Mouse (Mus musculus) left cerebral cortex, adult 18-20 months (tissue): ENCODE measurements around the gene Uhrf1bp1. TPM values are rescaled to one million over a fixed set of nuclear protein-coding genes. Genes with fewer than 3 reads are reported as not detected.

Source experiments
- DNase-seq, 2 experiments: peaks; one replicate each; pipeline ENCODE4 v3.0.0; 2021 to 2022; ENCODE audit warnings: low spot score in 2 of 2, mixed read lengths in 1 of 2
- long read RNA-seq, 2 experiments: library from polyadenylated mRNA; stranded (forward); transcript quantifications; one replicate each; pipeline ENCODE4 v2.0.0; 2021
- total RNA-seq, 2 experiments: library from RNA; stranded (reverse); gene quantifications; 2 replicates each; pipeline ENCODE4 v1.2.3; 2021

The Uhrf1bp1 gene
- 10 to 100 TPM; 21.3 to 23.3 TPM for total RNA-seq
- long read RNA-seq, experiment 1, full-length matches to known transcripts = 1 of 11 reads
- long read RNA-seq, experiment 1, partial matches to known transcripts = 7 of 11 reads
- long read RNA-seq, experiment 1, other reads (novel, unspliced or antisense) = 3 of 11 reads
- long read RNA-seq, experiment 2, partial matches to known transcripts = 5 of 5 reads
- long read RNA-seq, experiment 2, other reads (novel, unspliced or antisense) = 0 of 5 reads

- peak; percentile 79 to 85 for DNase-seq
Measured at GRCm38 (mm10) chr17:27856265-27856797, at the start of gene Uhrf1bp1. Gene Uhrf1bp1, plus strand, starts transcription at chr17:27856441.

DNA sequence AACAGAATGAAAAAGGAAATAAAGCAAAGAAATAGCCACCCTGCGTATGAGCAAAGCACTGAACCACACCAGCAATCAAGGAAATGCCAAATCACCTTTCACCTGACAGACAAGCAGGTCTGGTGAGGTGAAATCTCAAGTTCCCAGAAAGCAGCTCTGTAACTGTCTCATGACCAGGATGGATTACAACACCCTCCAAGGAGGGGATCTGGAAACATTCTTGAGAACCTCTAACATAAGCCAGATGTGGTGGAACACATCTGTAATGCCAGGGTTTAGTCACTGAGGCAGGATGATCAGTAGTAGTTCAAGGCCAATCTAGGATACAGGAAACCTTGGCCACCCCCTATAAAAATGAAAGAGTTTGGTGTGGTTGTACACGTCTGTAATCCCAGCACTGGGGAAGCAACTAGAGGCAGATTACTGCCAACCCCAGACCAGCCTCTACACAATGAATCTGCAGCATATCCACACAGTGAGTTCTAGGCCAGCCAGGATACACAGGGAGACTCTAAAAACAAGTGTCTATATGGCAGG lies 48.6 kb upstream of the Uhrf1bp1 start:
- no peak for DNase-seq

- DNase-seq = no peak
Measured at GRCm38 (mm10) chr17:27810569-27811331, 45.5 kb upstream of the Uhrf1bp1 start.

DNA sequence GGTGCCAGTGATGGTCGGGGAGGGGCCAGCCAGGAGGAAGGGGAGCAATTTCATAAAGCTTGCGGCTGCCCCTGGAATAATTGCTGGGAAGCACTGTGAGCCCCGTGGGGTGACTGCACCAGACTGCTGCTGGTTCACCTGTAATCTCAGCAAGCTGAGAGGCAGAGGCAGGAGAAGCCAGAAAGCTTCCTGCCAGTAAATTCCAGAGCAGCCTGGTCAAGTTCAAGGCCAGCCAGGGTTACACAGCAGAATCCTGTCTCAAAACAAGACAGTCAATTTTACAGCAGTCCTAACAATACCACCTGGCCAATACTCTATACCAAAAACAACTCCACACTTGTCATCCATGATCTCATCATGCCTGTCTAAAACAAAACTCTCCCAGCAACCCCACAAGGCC lies 44.3 kb upstream of the Uhrf1bp1 start:
- no peak for DNase-seq

DNA sequence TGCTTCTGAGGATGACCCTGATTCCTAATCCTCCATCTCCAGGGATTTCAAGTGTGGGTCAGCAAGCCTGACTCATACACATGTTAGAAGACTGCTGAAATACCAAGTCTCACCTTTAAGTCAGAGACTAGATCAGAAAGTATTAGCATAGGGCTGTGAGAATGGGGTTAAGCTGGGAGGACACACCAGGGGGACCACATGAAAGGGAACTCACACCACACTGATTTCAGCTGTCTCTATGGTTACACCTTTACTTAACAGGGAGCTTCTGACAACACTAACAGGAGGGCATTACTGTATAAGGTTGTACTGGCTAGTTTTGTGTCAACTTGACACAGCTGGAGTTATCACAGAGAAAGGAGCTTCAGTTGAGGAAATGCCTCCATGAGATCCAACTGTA lies 41.6 kb upstream of the Uhrf1bp1 start:
- DNase-seq = no peak

- no peak for DNase-seq
Measured at GRCm38 (mm10) chr17:27819011-27819410, 37.2 kb upstream of the Uhrf1bp1 start.

GRCm38 (mm10) chr17:27819521-27819970 lies 36.7 kb upstream of the Uhrf1bp1 start:
- no peak for DNase-seq

- DNase-seq = peak in 1 of 2 experiments; percentile 34
Measured at GRCm38 (mm10) chr17:27819971-27820567, 36.2 kb upstream of the Uhrf1bp1 start.

GRCm38 (mm10) chr17:27820568-27821406 lies 35.5 kb upstream of the Uhrf1bp1 start, which contains the start of gene D17Wsu92e:
Gene D17Wsu92e, minus strand, starts transcription at chr17:27820648.
- peak; percentile 98 to 99 for DNase-seq

GRCm38 (mm10) chr17:27821407-27822338 lies 34.6 kb upstream of the Uhrf1bp1 start:
- DNase-seq = peak; percentile 10 to 16

DNA sequence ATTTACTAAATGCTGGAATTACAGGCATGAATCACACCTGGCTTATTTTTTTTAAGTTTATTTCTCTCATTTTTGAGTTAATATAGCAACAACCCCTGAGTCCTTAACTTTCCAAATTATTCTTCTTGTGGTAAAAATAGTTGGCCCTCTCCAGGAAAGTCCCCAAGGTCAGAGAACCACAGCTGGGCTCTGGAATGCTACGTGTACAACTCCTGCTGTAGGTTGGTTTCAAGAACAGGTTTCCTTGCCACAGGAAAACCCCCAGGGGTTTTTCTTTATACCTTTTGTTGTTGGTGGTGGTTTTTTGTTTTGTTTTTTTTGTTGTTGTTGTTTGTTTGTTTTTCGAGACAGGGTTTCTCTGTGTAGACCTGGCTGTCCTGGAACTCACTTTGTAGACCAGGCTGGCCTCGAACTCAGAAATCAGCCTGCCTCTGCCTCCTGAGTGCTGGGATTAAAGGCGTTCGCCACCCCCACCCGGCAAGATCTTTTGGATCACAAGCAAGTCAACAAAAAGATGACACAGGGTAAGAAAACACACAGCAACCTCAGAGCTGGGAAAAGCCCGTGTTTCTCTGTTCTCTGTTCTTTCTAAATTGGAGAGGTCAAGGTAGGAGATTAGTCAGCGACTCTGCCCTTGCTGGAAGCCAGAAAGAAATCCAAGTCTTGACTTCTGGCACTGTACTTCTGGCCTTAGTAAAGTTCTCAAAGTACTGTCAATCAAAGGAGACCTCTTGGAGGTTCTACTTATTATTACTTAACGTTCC lies 32.9 kb upstream of the Uhrf1bp1 start:
- no peak for DNase-seq

- DNase-seq = no peak
Measured at GRCm38 (mm10) chr17:27824941-27825340, 31.3 kb upstream of the Uhrf1bp1 start.

DNA sequence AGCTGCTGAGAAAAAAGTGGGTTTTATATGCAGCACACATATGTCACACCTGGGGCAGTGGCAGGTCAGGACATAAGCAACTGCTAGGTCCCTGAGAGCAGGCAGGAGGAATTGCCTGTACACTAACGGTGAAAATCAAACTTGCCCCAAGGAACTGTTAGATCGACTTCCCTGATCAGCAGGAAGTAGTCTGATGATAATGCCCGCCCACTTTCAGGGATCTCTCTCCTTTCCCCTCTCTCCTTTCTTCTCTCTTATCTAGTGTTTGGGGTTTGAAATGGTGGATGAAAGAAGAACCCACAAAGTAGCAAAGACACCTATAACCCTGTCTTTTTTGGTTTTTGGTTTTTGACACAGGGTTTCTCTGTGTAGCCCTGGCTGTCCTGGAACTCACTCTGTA lies 30.7 kb upstream of the Uhrf1bp1 start:
- DNase-seq = no peak

GRCm38 (mm10) chr17:27825984-27826905 lies 30.0 kb upstream of the Uhrf1bp1 start:
- peak; percentile 8 to 13 for DNase-seq

GRCm38 (mm10) chr17:27826908-27827383 lies 29.3 kb upstream of the Uhrf1bp1 start:
- DNase-seq = no peak

DNA sequence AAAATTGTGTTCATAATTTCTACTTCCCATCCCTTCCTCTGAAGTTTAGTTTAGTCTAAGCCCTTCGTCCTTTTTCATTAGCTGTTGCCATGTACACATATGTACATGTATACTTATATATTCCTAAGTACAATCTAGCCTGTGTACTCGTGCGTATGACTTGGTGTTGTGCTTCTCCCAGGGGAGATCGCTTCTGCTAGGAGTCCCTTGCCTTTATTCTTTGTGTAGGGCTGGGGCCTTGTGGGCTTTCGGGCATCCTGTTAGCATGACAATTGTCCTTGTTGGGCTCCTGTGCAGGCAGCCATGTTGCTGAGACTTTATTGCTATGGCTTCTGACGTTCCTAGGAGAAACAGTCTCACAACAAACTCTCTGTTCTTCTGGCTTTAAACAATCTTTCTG lies 28.7 kb upstream of the Uhrf1bp1 start:
- no peak for DNase-seq

GRCm38 (mm10) chr17:27830411-27830810 lies 25.8 kb upstream of the Uhrf1bp1 start:
- no peak for DNase-seq
